Mouse (Mus musculus) myocyte (in vitro differentiated cells): ENCODE measurements around the gene Zswim9. TPM values are rescaled to one million over a fixed set of nuclear protein-coding genes. Genes with fewer than 3 reads are reported as not detected.

Source experiments
- H3K27me3 ChIP-seq: one replicate; pipeline ENCODE4 v1.6.1; 2011; ENCODE audit not compliant: control insufficient read depth, insufficient read depth, insufficient read length
- H3K36me3 ChIP-seq: one replicate; pipeline ENCODE4 v1.6.1; 2011; ENCODE audit not compliant: control insufficient read depth, insufficient read depth
- H3K4me2 ChIP-seq: one replicate; pipeline ENCODE4 v1.6.1; 2011; ENCODE audit warnings: low read depth, control low read depth
- H3K4me3 ChIP-seq: one replicate; pipeline ENCODE4 v1.5.1; 2011; ENCODE audit warnings: mild to moderate bottlenecking, control low read depth, moderate library complexity
- H3K79me2 ChIP-seq: one replicate; pipeline ENCODE4 v1.6.1; 2011; ENCODE audit not compliant: control insufficient read depth, insufficient read depth
- H3ac ChIP-seq: one replicate; pipeline ENCODE4 v1.6.1; 2011; ENCODE audit not compliant: control insufficient read depth, insufficient read length
- CEBPB ChIP-seq: IDR thresholded peaks from 2 replicates; pipeline ENCODE4 v1.6.1; 2011; ENCODE audit warnings: mild to moderate bottlenecking, moderate library complexity; ENCODE audit not compliant: poor library complexity, insufficient read depth, severe bottlenecking
- E2F4 ChIP-seq: IDR thresholded peaks from one replicate; pipeline ENCODE4 v1.6.1; 2011; ENCODE audit warnings: mild to moderate bottlenecking, control low read depth, moderate library complexity; ENCODE audit not compliant: insufficient read depth
- MAX ChIP-seq: IDR thresholded peaks from one replicate; pipeline ENCODE4 v1.6.1; 2011; ENCODE audit warnings: low read depth, mild to moderate bottlenecking, control low read depth
- MYOD1 ChIP-seq, 3 experiments: IDR thresholded peaks; one replicate each; pipeline ENCODE4 v1.6.1; 2011; ENCODE audit warnings: control low read depth in 2 of 3, low read depth in 2 of 3, mild to moderate bottlenecking in 2 of 3, moderate library complexity in 1 of 3; ENCODE audit not compliant: insufficient read length in 2 of 3, control insufficient read depth in 1 of 3
- MYOG ChIP-seq, 3 experiments: IDR thresholded peaks; one replicate each; pipeline ENCODE4 v1.6.1; 2011; ENCODE audit warnings: control low read depth in 2 of 3, low read depth in 2 of 3, mild to moderate bottlenecking in 2 of 3; ENCODE audit not compliant: insufficient read length in 2 of 3, control insufficient read depth in 1 of 3, insufficient read depth in 1 of 3
- POLR2A ChIP-seq: IDR thresholded peaks from one replicate; pipeline ENCODE4 v1.6.1; 2011; ENCODE audit warnings: low read depth, mild to moderate bottlenecking, control low read depth, moderate library complexity; ENCODE audit not compliant: insufficient read length
- POLR2AphosphoS2 ChIP-seq: IDR thresholded peaks from one replicate; pipeline ENCODE4 v1.6.1; 2011; ENCODE audit warnings: low read depth, control low read depth; ENCODE audit not compliant: insufficient read length
- REST ChIP-seq: IDR thresholded peaks from one replicate; pipeline ENCODE4 v1.6.1; 2011; ENCODE audit warnings: mild to moderate bottlenecking, control low read depth, moderate library complexity; ENCODE audit not compliant: insufficient read depth, insufficient read length
- SRF ChIP-seq: IDR thresholded peaks from one replicate; pipeline ENCODE4 v1.6.1; 2011; ENCODE audit warnings: low read depth; ENCODE audit not compliant: control insufficient read depth, insufficient read length
- TCF12 ChIP-seq: IDR thresholded peaks from one replicate; pipeline ENCODE4 v1.6.1; 2011; ENCODE audit warnings: mild to moderate bottlenecking, control low read depth; ENCODE audit not compliant: poor library complexity, insufficient read depth, severe bottlenecking
- TCF3 ChIP-seq: IDR thresholded peaks from one replicate; pipeline ENCODE4 v1.6.1; 2011; ENCODE audit warnings: low read depth, control low read depth; ENCODE audit not compliant: insufficient read length
- USF1 ChIP-seq: IDR thresholded peaks from one replicate; pipeline ENCODE4 v1.6.1; 2011; ENCODE audit warnings: low read depth, mild to moderate bottlenecking, control low read depth, moderate library complexity
- polyA plus RNA-seq: library from polyadenylated mRNA; unstranded; fragments of >200 nt; fragmentation: generic; extraction: Trizol; gene quantifications from one replicate; pipeline ENCODE4 v1.2.1, GENCODE M21; 2012; ENCODE audit warnings: missing spikeins

Zswim9 gene
- polyA plus RNA-seq, 1 experiment, result 3.2 TPM

DNA sequence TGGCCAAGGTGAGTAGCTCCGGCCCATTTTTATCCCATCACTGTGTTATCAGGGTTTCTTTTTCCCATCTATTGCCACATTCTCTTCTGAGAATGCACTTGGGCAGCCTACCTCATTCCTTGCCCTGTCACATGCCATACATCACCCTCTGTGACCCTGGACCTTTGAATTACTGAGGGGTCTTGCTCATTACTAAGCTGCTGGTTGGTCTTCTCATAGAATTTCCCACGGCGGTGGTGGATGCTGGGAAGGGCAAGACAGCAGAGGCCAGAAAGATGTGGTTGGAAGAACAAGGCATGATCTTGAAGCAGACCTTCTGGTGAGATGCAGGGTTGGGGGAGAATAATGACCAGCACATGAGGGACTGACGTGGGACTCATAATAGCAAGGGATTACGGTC, 20.3 kb upstream of the Zswim9 start:
- Histone ChIP-seq H3K4me3 (no peak overlapping the region), H3K36me3 (peaks cover 9% of the 10 kb centered on the region), H3K27me3 (no peaks in the 10 kb centered on the region), H3K4me2 (no peak overlapping the region), H3K79me2 (no peaks in the 10 kb centered on the region), H3ac (no peak overlapping the region)
- TF ChIP-seq MAX (no peak), SRF (no peak), TCF12 (no peak), E2F4 (no peak), POLR2A (no peak), USF1 (no peak), MYOD1 (IDR thresholded peaks at IDR 0.05; ENCODE audit: control insufficient read depth in 1 of 3, insufficient read length in 2 of 3, low read depth in 2 of 3) (no peak), MYOG (IDR thresholded peaks at IDR 0.05; ENCODE audit: control insufficient read depth in 1 of 3, insufficient read depth in 1 of 3, insufficient read length in 2 of 3, low read depth in 2 of 3) (no peak), POLR2AphosphoS2 (no peak), REST (no peak), CEBPB (no peak), TCF3 (no peak)

DNA sequence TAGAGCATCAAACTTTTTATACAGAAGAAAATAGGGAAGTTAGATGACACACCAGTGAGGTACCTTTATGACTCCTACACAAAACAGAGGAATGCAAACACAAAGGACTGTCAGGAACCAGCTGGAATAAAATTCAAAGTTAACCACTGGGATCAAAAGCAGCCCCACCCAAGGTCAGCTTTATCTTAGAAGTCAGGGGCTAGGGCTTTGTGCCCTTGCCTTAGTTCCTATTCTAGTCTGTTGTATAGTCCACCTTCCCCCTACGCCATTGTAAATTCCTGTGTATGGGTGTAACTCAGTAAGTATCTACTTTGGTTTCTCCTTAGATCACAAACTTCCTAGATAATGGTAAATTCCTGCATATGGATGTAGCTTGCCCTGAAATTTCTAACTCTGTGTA, 19.1 kb upstream of the Zswim9 start:
- no peak overlapping the region for H3K4me2 ChIP-seq
- TF ChIP-seq TCF3, result no peak
- TF ChIP-seq SRF, result no peak
- no peak for TF ChIP-seq MYOG (IDR thresholded peaks at IDR 0.05; ENCODE audit: control insufficient read depth in 1 of 3, insufficient read depth in 1 of 3, insufficient read length in 2 of 3, low read depth in 2 of 3)
- no peaks in the 10 kb centered on the region for H3K27me3 ChIP-seq
- H3K36me3 ChIP-seq, result peaks cover 9% of the 10 kb centered on the region
- H3K4me3 ChIP-seq, result no peak overlapping the region
- no peak overlapping the region for H3ac ChIP-seq
- H3K79me2 ChIP-seq, result no peaks in the 10 kb centered on the region

DNA sequence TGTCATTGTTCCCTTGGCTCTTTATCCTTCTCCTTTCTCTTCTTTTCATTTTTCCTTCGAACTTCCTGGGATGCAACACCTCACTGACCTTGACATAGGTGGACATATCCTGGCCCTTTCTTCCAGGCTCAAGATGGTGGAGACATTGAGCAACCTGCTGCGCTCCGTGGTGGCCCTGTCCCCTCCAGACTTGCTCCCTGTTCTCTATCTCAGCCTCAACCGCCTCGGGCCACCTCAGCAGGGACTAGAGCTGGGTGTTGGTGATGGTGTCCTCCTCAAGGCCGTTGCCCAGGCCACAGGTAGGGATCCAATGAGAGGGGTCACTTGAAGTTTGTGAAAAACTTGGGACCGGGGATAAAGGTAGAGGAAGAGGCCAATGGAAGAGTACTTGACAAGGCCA, 16.7 kb upstream of the Zswim9 start:
- TF ChIP-seq CEBPB (no peak), TCF12 (no peak), MYOG (IDR thresholded peaks at IDR 0.05; ENCODE audit: control insufficient read depth in 1 of 3, insufficient read depth in 1 of 3, insufficient read length in 2 of 3, low read depth in 2 of 3) (no peak), MAX (no peak), MYOD1 (IDR thresholded peaks at IDR 0.05; ENCODE audit: control insufficient read depth in 1 of 3, insufficient read length in 2 of 3, low read depth in 2 of 3) (no peak), POLR2A (no peak), POLR2AphosphoS2 (no peak)
- Histone ChIP-seq H3K27me3 (no peaks in the 10 kb centered on the region), H3K36me3 (peaks cover 9% of the 10 kb centered on the region), H3K4me3 (no peak overlapping the region), H3K4me2 (no peak overlapping the region), H3K79me2 (no peaks in the 10 kb centered on the region), H3ac (no peak overlapping the region)

DNA sequence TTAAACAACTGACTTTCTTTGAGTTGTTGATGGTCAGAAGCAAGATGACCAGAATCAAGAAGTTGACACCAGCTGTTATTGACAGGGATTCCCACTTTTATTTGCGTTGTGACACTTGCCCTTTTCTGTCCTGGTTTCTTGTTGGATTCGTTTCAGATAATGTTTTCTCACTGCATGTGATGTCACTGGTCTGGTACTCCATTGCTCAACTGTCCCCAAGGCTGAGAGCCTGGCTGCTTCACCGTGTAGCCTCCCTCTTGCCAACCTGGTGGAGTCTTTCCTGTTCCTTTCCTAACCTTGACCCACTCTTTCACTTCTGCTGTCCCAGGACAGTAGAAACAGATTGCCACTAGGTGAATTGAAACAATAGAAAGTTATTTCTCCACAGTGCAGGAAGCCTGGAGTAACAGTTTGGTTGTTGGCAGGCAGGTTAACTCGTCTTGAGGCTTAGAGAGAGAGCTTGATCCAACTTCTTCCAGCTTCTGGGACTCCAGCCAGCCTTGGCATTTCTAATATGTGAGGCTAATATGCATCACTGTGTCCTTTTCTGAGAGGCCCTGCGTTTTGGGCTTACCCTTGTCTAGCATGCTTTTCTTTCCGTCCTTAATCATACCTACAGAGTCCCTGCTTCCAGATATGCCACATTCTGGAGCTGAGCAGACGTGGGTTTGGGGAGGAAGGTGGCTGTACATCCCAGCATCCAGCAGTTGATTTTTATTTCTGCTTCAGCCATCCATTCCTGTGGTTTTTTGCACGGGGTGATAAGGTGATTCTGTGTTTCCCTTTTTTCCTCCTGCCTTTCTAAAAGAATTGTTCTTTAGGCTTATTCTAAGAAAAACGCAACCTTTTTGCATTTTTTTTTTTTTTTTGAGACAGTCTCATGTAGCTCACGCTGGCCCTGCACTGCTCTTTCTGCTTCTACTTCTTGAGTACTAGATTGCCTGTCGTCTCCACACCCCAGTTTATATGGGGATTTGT, 15.6 kb upstream of the Zswim9 start:
- Histone ChIP-seq H3K4me3 (no peak overlapping the region), H3ac (no peak overlapping the region), H3K36me3 (peaks cover 4% of the 10 kb centered on the region), H3K27me3 (no peaks in the 10 kb centered on the region), H3K79me2 (no peaks in the 10 kb centered on the region), H3K4me2 (no peak overlapping the region)
- TF ChIP-seq CEBPB, result no peak
- no peak for TF ChIP-seq E2F4
- TF ChIP-seq POLR2A, result no peak
- TF ChIP-seq REST, result no peak
- no peak for TF ChIP-seq POLR2AphosphoS2
- TF ChIP-seq TCF12, result no peak
- TF ChIP-seq MYOD1 (IDR thresholded peaks at IDR 0.05; ENCODE audit: control insufficient read depth in 1 of 3, insufficient read length in 2 of 3, low read depth in 2 of 3), result no peak
- TF ChIP-seq USF1, result no peak
- no peak for TF ChIP-seq MYOG (IDR thresholded peaks at IDR 0.05; ENCODE audit: control insufficient read depth in 1 of 3, insufficient read depth in 1 of 3, insufficient read length in 2 of 3, low read depth in 2 of 3)
- TF ChIP-seq TCF3, result no peak

DNA sequence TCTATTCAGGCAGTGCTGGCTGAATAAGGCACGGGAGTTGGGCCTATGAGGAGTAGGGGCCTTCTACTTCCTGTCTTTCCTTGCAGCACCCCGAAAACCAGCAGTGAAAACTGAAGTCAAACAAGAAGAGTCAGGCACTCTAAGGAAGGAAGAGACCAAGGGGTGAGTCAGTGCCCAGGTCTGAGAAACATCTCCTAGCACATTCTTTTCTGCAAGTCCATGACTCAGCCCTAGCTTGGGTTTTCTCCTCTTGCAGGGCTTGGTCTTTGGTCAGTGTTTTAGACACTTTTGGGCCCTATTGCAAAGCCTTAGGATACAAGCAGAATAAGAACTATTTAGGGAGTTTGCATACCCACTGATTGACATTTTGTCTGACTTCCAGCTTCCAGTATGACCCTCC, 12.8 kb upstream of the Zswim9 start:
- Histone ChIP-seq H3K4me3 (no peak overlapping the region), H3K36me3 (no peaks in the 10 kb centered on the region), H3ac (no peak overlapping the region), H3K4me2 (no peak overlapping the region), H3K27me3 (no peaks in the 10 kb centered on the region), H3K79me2 (no peaks in the 10 kb centered on the region)
- no peak for TF ChIP-seq CEBPB
- no peak for TF ChIP-seq SRF
- TF ChIP-seq TCF12, result no peak
- TF ChIP-seq MYOD1 (IDR thresholded peaks at IDR 0.05; ENCODE audit: control insufficient read depth in 1 of 3, insufficient read length in 2 of 3, low read depth in 2 of 3), result no peak
- TF ChIP-seq POLR2AphosphoS2, result no peak
- TF ChIP-seq TCF3, result no peak
- no peak for TF ChIP-seq MAX
- TF ChIP-seq REST, result no peak
- TF ChIP-seq MYOG (IDR thresholded peaks at IDR 0.05; ENCODE audit: control insufficient read depth in 1 of 3, insufficient read depth in 1 of 3, insufficient read length in 2 of 3, low read depth in 2 of 3), result no peak
- no peak for TF ChIP-seq USF1
- no peak for TF ChIP-seq POLR2A
- no peak for TF ChIP-seq E2F4
